Mouse (Mus musculus) left cerebral cortex, postnatal 25 days (tissue): ENCODE measurements around the gene Lgi1. TPM values are rescaled to one million over a fixed set of nuclear protein-coding genes. Genes with fewer than 3 reads are reported as not detected.

Source experiments
- DNase-seq, 2 experiments: peaks; one replicate each; pipeline ENCODE4 v3.0.0; 2022; ENCODE audit warnings: low spot score in 2 of 2, mixed read lengths in 1 of 2
- intact Hi-C: fragments of 180-260 bp; cut with DNase I; formaldehyde crosslinking; loops from one replicate; pipeline ENCODE4 v1.15.1; 2025
- total RNA-seq, 2 experiments: library from RNA; stranded (reverse); gene quantifications; 2 replicates each; pipeline ENCODE4 v1.2.3; 2021

Gene Lgi1
- total RNA-seq, 2 experiments from 2014 or later = 141 to 144 TPM

DNA sequence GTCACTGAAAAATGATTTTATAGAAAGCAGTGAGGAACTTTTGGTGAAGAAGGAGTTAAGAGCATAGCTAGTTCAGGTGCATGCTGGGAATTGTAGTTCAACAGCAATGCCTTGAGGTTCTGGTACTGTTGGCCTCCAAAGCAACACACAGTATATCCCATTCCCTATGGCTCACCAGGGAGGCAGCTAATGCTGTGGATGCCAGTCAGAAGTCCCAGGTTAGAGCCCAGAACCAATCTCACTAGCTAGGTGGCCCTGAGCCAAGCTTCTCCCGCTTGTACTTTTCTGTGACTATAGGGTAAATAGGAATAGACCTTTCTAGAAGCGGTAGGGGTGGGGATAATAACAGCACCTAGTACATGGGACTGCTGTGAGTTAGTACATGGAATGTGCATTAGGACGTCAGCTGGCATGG lies 5.7 kb upstream of the Lgi1 start:
- DNase-seq = peak; percentile 47 to 77
- intact Hi-C loops = no loop called here

DNA sequence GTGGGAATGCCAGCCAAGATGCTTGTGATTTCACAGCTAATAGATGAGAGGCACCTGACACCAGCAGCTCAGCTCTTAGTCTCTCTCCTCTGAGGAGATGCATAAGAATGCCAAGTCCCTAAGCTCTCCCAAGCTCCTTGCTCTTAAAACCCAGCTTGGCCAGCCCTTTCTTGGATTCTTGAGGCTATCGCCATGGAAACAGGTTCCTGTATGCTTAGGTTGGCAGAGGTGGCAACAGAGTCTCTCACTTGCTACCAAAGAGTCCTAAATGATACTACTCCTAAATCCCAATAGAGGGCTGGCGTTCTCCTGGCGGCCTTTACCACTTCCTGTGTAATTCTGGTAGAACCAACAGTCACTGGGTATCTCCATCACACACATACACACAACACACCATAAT lies 4.9 kb upstream of the Lgi1 start:
- intact Hi-C loops = no loop called here
- peak in 1 of 2 experiments; percentile 55 for DNase-seq

DNA sequence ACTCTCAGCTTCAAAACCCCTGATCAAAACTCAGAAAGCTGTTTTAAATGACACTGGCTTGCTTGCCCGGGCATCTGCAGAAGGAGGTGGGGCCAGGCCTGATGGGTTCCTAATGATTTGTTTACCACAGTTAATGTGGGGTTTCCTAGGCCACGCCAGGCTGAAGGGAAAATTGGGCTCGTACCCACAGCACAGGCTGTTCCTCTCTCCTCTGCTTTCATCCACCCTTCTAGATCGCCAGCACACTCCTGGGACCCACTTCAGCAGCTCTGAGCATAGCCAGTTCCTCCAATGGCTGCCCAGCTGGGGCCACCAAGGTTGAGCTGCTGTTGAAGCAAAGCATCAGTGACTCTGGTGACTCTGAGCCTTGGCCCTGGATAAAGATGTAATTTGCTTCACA lies 4.0 kb upstream of the Lgi1 start:
- intact Hi-C loops = no loop called here
- peak; percentile 29 to 52 for DNase-seq

DNA sequence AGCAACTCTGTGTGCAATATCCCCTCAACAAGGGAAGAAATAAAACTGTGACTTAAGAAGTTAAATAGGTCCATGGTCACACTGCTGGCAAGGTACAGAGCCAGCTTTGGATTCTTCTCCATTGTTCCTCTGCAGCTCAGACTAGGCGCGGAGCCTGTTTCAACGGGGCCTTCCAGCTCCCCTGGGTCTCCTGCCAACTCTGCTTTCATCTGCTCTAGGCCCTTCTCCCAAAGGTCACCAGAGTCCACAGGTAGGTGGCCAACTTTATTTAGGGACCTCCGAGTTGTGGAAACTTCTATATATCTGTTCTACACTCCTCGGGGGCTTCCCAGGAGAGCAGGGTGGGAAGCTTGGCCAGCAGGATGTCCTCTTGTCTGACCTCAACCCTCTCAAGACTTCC lies 3.0 kb upstream of the Lgi1 start:
- intact Hi-C loops = no loop called here
- DNase-seq = no peak

DNA sequence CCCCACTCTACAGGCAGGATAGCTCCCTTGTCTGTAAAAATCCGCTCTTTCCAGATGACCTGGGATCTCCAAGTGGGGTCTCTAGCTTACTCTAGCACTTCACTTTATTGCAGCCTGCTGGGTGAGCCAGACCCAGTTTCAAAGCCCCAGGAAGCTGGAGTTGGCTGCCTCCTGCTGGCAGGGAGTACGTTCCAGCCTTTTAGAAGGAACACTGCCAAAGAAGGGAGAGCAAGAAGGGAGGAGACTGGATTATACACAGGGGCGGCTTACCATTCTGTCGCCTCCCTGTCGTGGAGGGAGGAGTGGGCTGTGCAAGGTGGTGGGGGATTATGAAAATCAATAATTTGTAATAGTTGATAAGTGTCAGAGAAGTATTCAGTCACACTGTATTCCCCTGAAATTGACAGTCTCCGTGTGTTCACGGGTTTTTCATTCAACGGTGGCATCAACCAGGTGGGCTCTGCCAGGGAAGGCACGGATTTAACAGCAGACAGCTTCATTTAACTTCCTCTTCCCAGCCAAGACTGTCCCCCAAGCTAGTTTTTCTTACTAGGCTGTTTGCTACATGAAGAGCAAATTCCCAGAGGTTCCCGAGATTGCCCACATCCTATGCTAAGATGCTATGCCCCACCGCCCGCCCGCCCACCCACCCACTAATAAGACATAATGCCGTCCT lies 369 bp upstream of the Lgi1 start:
- peak; percentile 81 to 92 for DNase-seq
- intact Hi-C loops = loop anchor here (1.0 kb wide), 1 partner anchor 40 kb away; the partner anchor contains the start of gene Fra10ac1

DNA sequence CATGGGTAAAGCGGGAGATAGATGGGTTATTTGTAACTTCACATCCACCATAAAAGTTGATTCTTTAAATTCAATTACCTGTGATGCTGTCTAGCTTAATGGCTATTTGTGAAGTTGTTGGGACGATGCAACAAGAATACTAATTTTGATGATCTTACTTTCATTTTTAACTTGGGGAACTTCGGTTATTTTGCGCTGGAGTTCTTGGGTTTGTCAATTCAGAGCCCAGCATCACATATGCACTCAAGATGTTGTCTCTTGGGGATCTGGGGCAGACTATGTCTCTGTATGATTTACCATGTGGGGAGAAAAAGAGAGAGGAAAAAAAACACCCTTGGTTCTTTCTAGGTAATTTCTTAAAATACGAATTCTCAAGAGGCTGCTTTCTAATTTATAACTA lies 1.4 kb downstream of the Lgi1 start:
- intact Hi-C loops = loop anchor here (5.0 kb wide), 1 partner anchor 57 kb away; no protein-coding TSS in a partner anchor

DNA sequence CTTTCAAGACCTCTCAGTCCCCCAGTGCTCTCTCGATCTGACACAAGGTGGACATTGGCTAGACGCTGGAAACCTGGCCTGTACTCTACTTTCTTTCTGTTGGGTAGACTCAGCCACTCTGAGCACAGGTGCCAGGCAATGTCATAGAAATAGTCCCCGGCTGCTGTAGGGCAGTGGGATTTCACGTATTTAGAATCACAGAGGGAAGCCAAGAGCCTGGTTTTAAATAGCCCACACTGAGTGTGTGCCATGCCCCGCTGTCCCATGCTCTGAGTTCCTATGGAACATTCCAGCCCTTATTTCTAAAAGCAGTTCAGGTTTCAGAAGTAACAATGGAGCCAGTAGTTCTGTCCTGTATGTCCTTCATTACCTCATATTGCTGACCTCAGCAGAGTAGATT lies 3.1 kb downstream of the Lgi1 start:
- intact Hi-C loops = loop anchor here (5.0 kb wide), 1 partner anchor 55 kb away; no protein-coding TSS in a partner anchor
- no peak for DNase-seq

More for the DNA sequence above, 1.4 kb downstream of the Lgi1 start:
- no peak for DNase-seq

DNA sequence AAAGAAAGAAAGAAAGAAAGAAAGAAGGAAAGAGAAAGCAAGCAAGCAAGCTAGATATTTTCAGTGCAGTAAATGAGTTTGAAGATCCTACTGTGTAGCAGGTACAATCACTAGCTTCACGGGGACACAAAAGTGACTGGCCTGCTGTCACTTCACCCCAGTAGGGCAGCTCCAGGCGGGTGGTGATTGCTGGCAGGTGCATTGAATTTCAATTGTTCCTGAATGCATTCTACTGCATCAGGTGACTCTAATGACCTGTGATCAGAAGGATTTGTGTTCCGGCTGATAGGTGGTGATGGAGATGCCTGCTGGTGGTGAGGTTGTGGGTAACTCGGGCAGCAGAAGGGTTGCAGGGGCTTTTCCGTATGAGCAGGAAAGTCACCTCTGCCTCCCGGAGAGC lies 6.7 kb downstream of the Lgi1 start:
- intact Hi-C loops = no loop called here
- DNase-seq = no peak

DNA sequence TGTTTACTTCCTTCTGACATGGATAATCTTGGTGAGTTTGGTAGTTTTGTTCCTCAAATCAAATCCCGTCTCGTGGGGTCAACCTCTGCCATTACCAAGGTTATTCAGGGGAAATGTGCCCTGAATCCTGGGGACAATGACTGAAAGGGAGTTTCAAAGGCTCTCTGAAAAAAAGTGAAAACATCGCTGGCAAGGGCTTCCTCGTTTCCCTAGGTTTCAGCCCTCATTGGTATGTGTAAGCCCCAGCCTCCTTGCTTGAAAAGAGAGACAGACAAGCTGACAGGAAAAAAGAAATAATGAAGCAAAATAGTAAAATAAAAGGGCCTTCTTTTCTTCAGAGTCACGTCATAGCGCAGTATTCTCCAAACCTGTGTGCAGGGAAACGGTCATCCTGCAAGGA lies 9.5 kb downstream of the Lgi1 start:
- DNase-seq = peak in 1 of 2 experiments; percentile 33
- intact Hi-C loops = no loop called here

DNA sequence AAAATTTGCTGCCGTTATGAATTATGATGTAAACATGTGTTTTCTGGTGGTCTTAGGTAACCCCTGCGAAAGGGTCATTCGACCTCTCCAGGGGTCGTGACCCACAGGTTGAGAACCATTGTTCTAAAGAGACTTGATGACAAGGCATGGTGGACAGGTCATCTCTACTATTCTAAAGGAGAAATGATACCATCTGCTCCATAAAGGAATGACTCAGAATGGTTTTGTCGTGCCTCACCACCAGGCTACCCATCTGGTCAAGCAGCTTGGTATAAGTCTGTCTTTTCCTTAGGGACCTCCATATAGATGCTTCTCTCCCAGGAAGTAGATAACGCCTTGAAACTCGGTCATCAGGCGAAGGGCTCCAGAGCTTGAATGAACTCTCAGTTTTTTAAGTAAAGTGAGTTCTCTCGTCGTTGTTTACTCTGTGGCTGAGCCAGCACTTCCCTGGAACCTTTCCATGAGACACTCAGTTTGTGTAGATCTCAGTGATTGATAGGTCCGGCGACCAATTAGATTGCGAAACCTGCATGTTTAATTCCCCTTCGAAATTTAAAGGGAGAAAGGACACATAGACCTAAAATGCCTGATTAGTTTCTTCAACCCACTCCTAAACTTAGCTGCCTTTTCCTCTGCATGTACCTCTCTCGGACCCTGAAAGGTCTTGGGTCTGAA lies 10.5 kb downstream of the Lgi1 start:
- intact Hi-C loops = no loop called here
- peak in 1 of 2 experiments; percentile 58 for DNase-seq

DNA sequence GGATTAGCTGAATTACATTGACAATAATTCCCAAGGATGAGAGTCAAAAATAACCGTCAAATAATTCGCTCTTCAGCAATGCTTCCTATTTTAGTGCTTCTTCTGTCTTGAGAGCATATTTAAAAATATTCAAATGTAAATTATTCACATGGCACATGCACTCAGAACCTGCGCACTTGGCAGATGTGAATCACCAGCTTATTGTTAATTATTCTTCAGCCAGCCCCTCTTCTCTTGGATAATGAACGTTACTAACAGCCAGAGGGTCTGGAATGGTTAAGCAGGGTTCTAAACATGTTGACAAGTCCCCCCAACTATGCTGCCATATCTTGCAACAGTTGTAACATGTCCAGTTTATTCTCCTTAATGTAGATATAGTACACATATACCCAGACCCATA lies 11.9 kb downstream of the Lgi1 start:
- DNase-seq = peak in 1 of 2 experiments; percentile 47
- intact Hi-C loops = no loop called here

DNA sequence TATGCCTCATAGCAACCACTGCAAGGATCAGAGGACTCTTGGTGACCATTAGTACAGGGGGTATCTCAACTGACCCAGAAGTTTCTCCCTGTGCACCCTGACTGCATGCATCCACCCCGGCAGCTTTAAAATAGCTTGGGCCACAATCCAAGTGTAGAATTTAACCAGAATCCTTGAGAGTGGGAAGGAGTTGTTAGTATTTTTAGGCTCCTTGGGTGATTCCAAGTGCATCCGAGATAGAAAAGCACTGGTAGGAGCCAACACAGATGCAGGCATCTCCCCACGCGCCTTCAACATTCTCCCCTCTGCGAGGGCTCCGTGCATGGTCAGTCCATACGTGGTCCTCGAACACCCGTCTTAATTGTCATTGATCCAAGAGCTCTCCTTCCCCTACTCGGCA lies 15.9 kb downstream of the Lgi1 start:
- intact Hi-C loops = no loop called here
- peak in 1 of 2 experiments; percentile 77 for DNase-seq

DNA sequence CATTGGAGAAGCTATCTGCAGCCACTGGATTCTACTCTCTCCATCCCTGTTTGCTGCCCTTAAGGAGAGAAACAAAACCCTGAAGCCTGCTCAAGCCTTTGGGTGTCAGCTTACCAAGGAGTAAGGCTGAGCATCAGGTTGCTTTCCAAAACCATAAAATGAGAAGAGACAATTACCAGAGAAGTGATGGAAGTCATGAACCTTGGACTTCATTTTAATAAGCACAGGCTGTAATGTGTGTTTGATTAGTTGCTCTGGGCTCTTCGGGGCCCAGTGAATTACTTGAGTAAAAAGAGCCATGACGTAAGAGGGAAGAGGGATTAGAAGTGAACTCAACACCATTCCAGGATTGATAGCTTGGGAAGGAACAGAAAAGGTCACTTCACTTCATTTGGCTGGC lies 18.1 kb downstream of the Lgi1 start:
- DNase-seq = no peak

DNA sequence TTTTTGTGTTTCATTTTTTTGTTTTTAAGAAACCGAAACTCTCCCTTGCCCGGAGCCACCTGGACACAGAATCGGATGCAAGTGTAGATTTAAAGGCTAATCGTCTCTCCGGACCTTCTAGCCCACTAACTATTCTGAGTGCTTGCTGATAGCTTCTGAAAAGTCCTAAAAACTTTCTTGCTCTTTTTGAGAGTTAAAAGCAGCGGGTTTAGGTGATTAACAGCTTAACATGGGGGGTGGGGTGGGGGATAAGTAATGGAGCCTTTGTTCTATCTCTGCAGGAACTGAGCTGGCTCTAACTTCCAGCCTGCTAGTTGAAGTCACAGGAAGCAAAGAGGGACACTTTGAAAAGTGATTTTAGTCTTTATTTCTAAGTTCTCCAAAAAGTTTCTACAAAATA lies 24.2 kb downstream of the Lgi1 start:
- intact Hi-C loops = no loop called here
- no peak for DNase-seq

More for the DNA sequence above, 18.1 kb downstream of the Lgi1 start:
- intact Hi-C loops = no loop called here

DNA sequence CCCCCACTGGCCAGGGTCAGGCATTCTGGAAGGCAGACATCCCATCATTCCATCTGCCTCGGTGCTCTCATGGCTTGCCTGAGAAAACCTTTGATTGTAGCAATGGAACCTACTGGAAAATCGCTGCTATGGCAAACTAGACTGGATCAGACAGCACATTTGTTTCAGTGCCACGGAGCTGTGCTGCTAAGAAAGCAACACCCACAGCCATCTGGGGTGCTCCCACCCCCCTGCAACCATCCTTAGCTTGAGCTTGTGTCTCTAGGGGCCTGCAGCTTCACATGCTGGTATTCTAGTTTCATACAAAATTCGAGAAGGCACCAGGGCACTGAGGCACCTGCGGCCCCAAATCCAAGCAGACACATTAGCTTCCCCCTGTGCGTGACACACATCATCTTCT lies 27.1 kb downstream of the Lgi1 start:
- intact Hi-C loops = no loop called here
- DNase-seq = peak; percentile 58 to 93

DNA sequence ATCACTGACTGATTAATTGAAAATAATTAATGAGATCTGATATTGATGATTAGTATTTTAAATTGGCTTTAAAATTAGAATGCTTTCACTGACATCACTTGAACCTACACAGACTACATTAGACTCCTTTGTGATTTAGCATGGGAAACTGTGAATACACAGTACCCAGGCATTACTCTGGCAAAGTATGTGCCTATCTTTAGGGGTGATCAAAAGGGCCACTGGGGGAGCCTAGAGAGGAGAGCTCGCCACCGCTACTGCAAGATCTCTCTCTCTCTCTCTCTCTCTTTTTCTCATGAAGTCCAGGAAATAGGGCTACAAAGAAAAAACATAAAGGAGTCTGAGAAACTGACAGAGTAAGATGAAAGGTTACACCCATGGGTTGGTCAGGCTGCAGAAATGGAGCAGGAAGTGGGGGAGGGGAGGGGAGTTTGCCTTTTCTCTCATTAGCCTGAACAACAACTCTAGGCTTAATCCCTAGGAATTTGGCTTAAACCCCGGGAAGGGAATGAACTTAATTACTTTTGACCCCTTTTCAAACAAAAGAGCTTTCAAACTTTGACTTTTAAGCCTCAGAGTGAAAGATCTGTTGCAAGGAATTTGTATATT lies 33.8 kb downstream of the Lgi1 start:
- intact Hi-C loops = no loop called here
- DNase-seq = no peak

DNA sequence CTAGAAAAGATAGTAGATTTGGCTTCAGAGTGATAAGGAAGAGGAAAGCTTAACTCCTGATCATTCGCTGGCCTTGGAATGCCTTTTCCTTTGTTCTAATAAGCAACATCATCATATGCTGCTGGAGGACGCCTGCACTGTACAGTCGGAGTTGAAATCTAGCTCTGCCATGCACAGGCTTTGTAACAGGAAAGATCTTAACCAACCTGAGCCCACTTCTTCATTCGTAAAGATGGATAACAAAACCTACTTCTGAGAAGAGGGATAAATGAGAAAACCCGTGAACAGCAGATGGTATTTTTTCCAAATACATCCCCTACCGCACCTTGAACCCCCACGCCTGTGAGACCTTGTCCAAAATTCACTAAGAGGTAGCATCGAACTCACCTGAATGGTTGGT lies 43.8 kb downstream of the Lgi1 start:
- DNase-seq = no peak

DNA sequence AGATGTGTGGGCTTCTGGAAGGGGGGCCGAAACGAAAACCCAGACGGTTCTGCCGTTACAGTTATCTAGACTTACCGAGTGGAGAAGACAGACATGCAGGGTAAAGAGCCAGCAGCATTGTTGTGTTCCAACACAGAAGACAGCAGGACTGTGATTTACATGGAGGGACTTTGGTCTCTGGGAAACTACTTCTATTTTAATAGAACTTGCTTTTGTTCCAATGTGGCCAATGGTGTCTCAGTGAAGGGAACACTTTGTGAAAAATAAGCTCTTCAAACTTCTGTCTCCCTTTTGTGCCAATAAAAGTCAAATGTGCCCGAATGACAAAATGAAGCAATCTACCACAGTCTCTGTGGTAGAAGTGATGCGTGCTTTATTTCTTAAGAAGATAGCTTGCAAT lies 50.8 kb downstream of the Lgi1 start:
- intact Hi-C loops = no loop called here
- DNase-seq = no peak

More for the DNA sequence above, 43.8 kb downstream of the Lgi1 start:
- intact Hi-C loops = no loop called here

DNA sequence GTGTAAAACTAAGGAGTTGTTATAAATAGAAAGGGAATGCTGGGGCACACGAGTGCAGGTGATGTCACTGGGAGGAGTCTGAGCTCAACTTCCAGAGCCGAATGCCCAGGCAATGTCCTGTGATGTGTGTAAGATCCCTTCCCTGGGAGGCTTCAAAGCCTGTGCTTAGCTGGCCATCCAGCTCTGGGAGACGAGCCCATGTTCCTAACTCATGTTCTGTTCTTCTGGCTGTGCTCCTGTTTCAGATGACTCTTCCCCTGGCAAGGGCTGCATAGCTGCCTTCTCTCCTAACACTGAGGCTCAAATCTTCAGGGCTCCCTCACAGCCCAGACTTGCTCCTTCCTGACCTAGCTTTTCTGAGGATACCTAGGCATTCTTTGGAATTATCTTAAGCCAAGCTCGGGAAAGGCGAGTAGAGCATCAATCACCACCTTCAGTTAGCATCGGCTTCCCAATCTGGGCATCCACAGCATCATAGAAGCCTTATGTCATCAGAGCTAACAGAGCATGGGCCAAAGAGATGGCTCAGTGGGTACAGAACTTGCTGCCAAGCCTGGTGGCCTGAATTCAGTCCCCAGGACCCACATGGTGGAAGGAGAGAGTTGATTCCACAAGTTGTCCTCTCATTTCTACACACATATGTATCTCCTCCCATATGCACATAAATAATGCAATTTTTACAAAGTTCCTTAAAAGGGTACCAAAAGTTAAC lies 52.4 kb downstream of the Lgi1 start:
- peak in 1 of 2 experiments; percentile 35 for DNase-seq
- intact Hi-C loops = no loop called here

DNA sequence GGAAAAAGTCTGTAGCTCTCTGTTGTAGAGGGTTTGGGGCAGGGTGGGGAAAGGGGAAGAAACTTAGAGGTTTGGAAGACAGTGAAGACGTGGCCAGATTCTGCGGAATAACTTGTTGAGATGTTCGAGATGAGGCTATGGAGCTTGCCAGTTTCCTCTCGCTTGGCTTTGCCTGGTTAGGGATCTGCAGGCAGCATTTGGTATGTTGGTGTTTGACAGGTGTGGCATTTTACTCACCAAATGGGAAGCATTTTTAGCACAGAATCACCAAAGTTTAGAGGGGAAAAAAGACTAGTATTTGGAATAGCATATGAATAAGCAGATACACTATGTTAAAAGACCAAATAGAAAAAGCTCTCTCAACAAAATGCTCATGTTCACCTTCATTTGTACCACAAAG lies 54.0 kb downstream of the Lgi1 start:
- intact Hi-C loops = no loop called here
- DNase-seq = no peak
